Mouse (Mus musculus) kidney, embryonic 16.5 days (tissue): ENCODE results near the gene Fam234a. TPM values are rescaled to one million over a fixed set of nuclear protein-coding genes. Genes with fewer than 3 reads are reported as not detected.
"Not testable (repeated sequence)": the region's sequence is repeated elsewhere in the genome, so short reads cannot be mapped to it uniquely, and the experiment has no call there.

Source experiments
- ATAC-seq: fragments of 200-750 bp; cut with Nextera tagmentation; 2 replicates; pipeline ENCODE4 v1.8.0; 2017; ENCODE audit warnings: moderate TSS enrichment; ENCODE audit not compliant: low FRiP score, low TSS enrichment
- H3K27ac ChIP-seq: fragments of 300-500 bp; sonication (generic); 2 replicates; pipeline ENCODE4 v1.5.1; 2014; ENCODE audit warnings: low read length
- H3K27me3 ChIP-seq: fragments of 300-500 bp; sonication (generic); 2 replicates; pipeline ENCODE4 v1.6.1; 2014; ENCODE audit warnings: low read length, control low read depth, mixed read lengths; ENCODE audit not compliant: insufficient read depth
- H3K36me3 ChIP-seq: fragments of 300-500 bp; sonication (generic); 2 replicates; pipeline ENCODE4 v1.6.1; 2014; ENCODE audit warnings: low read length, control low read depth, mixed read lengths; ENCODE audit not compliant: insufficient read depth
- H3K4me1 ChIP-seq: fragments of 300-500 bp; sonication (generic); 2 replicates; pipeline ENCODE4 v1.6.1; 2014; ENCODE audit warnings: low read length, control low read depth, mixed read lengths; ENCODE audit not compliant: insufficient read depth
- H3K4me2 ChIP-seq: fragments of 300-500 bp; sonication (generic); replicated peaks from 2 replicates; pipeline ENCODE4 v1.6.1; 2014; ENCODE audit warnings: low read depth, low read length
- H3K4me3 ChIP-seq: fragments of 300-500 bp; sonication (generic); 2 replicates; pipeline ENCODE4 v1.5.1; 2014; ENCODE audit warnings: mild to moderate bottlenecking, low read length
- H3K9ac ChIP-seq: fragments of 300-500 bp; sonication (generic); replicated peaks from 2 replicates; pipeline ENCODE4 v1.6.1; 2014; ENCODE audit warnings: low read length
- H3K9me3 ChIP-seq: fragments of 300-500 bp; sonication (generic); 2 replicates; pipeline ENCODE4 v1.6.1; 2016; ENCODE audit warnings: low read length, control low read depth
- WGBS: fragments of 180-500 bp; shearing (Covaris S2); extraction: QIAGEN DNeasy Blood & Tissue Kit; methylation state at CpG from one replicate; pipeline ENCODE4 v1.1.7; 2014; 5-methylcytosine and 5-hydroxymethylcytosine counted together
- polyA plus RNA-seq: library from polyadenylated mRNA; unstranded; fragments of >200 nt; fragmentation: Nextera tagmentation; extraction: Ambion mirVana; gene quantifications from 2 replicates; pipeline ENCODE4 v1.2.1, GENCODE M21; 2015

Gene Fam234a
- polyA plus RNA-seq, 1 experiment from 2014 or later: 74.3 TPM

DNA sequence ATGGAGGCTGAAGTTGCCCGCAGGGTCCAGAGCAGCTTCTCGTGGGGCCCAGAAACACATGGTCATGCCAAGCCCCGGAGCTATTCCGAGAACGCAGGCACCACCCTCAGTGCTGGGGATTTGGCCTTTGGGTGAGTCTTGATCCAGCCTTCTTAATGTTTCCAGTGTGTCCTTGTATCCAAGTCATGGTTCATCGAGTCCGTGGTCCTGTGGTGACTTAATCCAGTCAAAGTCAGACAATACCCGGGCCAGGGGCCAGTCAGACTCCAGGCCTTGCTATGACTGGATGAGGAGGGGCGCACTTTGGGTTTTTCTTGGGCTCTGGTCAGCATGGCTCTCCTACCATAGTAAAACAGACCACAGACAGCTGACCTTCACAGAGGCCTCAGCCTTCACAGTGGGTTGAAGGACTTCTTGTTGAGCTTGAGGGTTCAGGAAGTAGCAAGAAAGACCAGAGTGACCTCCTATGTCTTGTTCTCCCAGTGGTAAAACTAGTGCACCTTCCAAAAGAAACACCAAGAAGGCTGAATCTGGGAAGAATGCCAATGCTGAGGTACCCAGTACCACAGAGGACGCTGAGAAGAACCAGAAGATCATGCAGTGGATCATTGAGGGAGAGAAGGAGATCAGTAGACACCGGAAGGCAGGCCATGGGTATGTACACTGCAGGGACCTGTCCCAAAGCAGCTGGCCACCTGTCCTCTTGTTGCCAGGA lies 55.8 kb downstream of the Fam234a start:
- no peak overlapping the region for H3K27ac ChIP-seq
- WGBS: 94% methylated on average over 11 of the region's 11 CpGs
- H3K9me3 ChIP-seq: no peaks in the 10 kb centered on the region
- no peak overlapping the region for H3K4me3 ChIP-seq
- H3K27me3 ChIP-seq: no peaks in the 10 kb centered on the region
- no peak for ATAC-seq
- H3K4me1 ChIP-seq: no peaks in the 10 kb centered on the region
- H3K4me2 ChIP-seq: no peak overlapping the region
- H3K9ac ChIP-seq: no peak overlapping the region
- H3K36me3 ChIP-seq: peaks cover 61% of the 10 kb centered on the region

DNA sequence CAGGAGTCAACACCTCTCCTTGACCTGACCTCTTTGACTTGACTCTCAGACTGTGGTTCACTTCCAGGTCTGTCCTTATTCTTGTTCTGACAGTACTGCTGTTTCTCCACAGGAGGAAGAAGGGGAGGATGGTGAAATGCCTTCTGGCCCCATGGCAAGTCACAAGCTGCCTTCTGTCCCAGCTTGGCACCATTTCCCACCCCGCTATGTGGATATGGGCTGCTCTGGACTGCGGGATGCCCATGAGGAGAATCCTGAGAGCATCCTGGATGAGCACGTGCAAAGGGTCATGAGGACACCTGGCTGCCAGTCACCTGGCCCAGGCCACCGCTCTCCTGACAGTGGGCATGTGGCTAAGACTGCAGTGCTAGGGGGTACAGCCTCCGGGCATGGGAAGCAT lies 56.5 kb downstream of the Fam234a start:
- ATAC-seq: no peak
- H3K4me1 ChIP-seq: no peaks in the 10 kb centered on the region
- no peaks in the 10 kb centered on the region for H3K27me3 ChIP-seq
- WGBS: 97% methylated on average over 5 of the region's 5 CpGs
- peaks cover 62% of the 10 kb centered on the region for H3K36me3 ChIP-seq
- no peak overlapping the region for H3K4me3 ChIP-seq
- no peak overlapping the region for H3K27ac ChIP-seq
- H3K9me3 ChIP-seq: no peaks in the 10 kb centered on the region
- no peak overlapping the region for H3K9ac ChIP-seq
- H3K4me2 ChIP-seq: no peak overlapping the region

DNA sequence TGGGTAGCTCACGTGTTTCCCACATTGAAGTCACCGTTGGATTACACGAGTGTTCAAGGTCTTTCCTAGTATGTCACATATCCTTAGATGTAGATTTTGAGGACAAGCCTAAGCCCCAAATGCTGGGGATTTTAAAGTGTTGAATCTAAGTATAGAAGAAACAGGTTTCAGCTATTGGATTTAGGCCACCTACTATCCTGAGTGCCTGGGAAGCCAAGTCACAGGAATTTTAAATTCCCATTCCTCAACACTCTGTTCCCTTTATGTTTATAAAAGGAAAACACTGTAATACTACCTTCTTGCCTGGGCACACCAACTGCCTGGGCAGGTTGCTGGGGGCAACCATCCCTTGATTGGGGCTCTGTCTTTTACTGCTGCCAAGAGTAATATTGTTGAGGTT lies 62.9 kb downstream of the Fam234a start:
- H3K27me3 ChIP-seq: no peaks in the 10 kb centered on the region
- no peak overlapping the region for H3K4me3 ChIP-seq
- H3K4me2 ChIP-seq: no peak overlapping the region
- H3K27ac ChIP-seq: no peak overlapping the region
- H3K36me3 ChIP-seq: peaks cover 37% of the 10 kb centered on the region
- ATAC-seq: no peak
- no peak overlapping the region for H3K9ac ChIP-seq
- H3K4me1 ChIP-seq: no peaks in the 10 kb centered on the region
- WGBS: 98% methylated on average over 3 of the region's 3 CpGs
- H3K9me3 ChIP-seq: no peaks in the 10 kb centered on the region; the same call in 1 of the 2 replicates

DNA sequence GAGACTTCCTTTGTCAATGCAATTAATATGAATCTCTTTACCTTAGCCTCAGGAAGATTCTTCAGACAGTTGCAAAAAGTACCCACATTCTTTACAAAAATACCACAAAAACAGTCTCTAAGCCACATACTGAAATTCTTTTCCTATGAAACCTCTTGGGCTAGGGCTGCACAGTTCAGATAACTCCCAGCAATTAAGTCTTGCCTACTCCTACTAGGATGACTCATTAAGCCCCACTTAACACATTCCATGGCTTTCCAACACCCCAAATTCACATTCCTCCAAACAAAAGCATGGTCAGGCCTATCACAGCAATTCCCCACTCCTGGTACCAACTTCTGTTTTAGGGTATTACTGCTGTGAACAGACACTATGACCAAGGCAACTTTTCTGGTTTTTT lies 65.4 kb downstream of the Fam234a start:
- no peak for ATAC-seq
- H3K9ac ChIP-seq: no peak overlapping the region
- H3K27me3 ChIP-seq: no peaks in the 10 kb centered on the region
- no peaks in the 10 kb centered on the region for H3K4me1 ChIP-seq
- peaks cover 38% of the 10 kb centered on the region for H3K36me3 ChIP-seq
- no peaks in the 10 kb centered on the region; the same call in 1 of the 2 replicates for H3K9me3 ChIP-seq
- no peak overlapping the region for H3K27ac ChIP-seq
- no peak overlapping the region for H3K4me2 ChIP-seq
- H3K4me3 ChIP-seq: no peak overlapping the region

DNA sequence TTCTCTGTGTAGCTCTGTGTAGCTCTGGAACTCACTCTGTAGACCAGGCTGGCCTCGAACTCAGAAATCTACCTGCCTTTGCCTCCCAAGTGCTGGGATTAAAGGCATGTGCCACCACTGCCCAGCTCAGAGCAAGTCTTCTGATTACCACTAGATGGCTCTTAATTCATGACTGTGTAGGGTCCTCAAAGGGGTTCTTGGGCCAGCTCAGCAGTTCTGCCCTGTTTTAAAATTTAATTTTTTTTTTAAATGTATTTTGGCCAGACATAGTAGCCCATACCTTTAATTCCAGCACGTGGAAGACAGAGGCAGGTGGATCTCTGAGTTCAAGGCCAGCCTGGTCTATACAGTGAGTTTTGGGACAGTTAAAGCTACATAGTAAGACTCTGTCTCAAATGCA lies 68.8 kb downstream of the Fam234a start:
- not testable (repeated sequence) for H3K4me1 ChIP-seq, ATAC-seq, H3K27me3 ChIP-seq, H3K27ac ChIP-seq, H3K4me3 ChIP-seq, H3K4me2 ChIP-seq, H3K9me3 ChIP-seq, H3K9ac ChIP-seq
- H3K36me3 ChIP-seq: peaks cover 25% of the 10 kb centered on the region
- 83% methylated on average over 2 of the region's 2 CpGs for WGBS

DNA sequence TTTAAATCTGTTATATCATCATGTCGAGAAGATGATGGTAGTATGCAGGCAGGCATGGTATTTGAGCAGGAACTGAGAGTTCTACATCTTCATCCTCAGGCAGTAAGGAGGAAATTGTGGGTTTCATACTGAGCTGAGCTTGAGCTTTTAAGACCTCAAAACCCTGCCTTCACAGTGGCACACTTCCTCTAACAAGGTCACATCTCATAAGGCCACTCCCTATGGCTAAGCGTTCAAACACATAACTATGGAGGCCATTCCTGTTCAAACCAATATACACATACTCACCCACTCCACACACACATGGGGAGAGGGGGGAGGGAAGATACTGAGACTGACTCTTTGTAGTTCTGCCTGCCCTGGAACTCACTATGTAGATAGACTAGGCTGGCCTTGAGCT lies 76.0 kb downstream of the Fam234a start:
- Histone ChIP-seq H3K4me3 (no peak overlapping the region), H3K9me3 (no peaks in the 10 kb centered on the region), H3K4me1 (peaks cover 3% of the 10 kb centered on the region; the same call in 1 of the 2 replicates), H3K4me2 (no peak overlapping the region), H3K9ac (no peak overlapping the region), H3K27me3 (no peaks in the 10 kb centered on the region), H3K27ac (no peak overlapping the region), H3K36me3 (no peaks in the 10 kb centered on the region; the same call in 1 of the 2 replicates)
- 91% methylated on average over 2 of the region's 2 CpGs for WGBS
- ATAC-seq: no peak

DNA sequence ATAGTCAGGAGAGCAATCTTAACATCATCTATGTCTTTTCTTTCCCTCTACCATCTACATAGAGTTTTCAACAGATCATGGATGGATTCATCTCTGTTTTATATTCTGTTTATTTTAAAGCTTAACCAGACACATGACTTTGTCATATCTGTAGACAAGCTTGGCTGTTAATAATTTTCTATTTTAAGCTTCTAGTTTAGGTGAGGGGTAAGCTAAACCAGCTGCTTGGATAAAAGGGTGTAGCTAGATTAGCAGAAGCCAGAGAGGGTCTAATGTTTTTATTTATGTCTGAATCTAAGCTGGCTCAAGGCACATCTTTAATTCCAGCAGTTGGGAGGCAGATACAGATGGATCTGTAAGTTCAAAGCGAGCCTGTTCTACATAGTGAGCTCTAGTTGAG lies 81.3 kb downstream of the Fam234a start:
- WGBS: 94% methylated on average over 1 of the region's 1 CpGs
- no peaks in the 10 kb centered on the region for H3K27me3 ChIP-seq
- peaks cover 3% of the 10 kb centered on the region; the same call in 1 of the 2 replicates for H3K4me1 ChIP-seq
- no peak overlapping the region for H3K4me3 ChIP-seq
- ATAC-seq: no peak
- H3K27ac ChIP-seq: no peak overlapping the region
- no peaks in the 10 kb centered on the region; the same call in 1 of the 2 replicates for H3K36me3 ChIP-seq
- H3K9ac ChIP-seq: no peak overlapping the region
- no peaks in the 10 kb centered on the region for H3K9me3 ChIP-seq
- no peak overlapping the region for H3K4me2 ChIP-seq

Other genes starting within 250 kb of the Fam234a start
- gene Rab11fip3, start 174.7 kb downstream of the Fam234a start, polyA plus RNA-seq: 30.7 and 41.0 TPM in 2 replicates
- gene Decr2, start 153.9 kb downstream of the Fam234a start, polyA plus RNA-seq: 46.9 and 52.3 TPM in 2 replicates
- 103 and 112 TPM in 2 replicates for gene Nme4, start 148.6 kb downstream of the Fam234a start, polyA plus RNA-seq
- 6.5 and 7.1 TPM in 2 replicates for gene Tmem8, start 130.9 kb downstream of the Fam234a start, polyA plus RNA-seq
- gene Mrpl28, start 120.7 kb downstream of the Fam234a start, polyA plus RNA-seq: 216 and 238 TPM in 2 replicates
- 8.3 and 11.7 TPM in 2 replicates for gene Axin1, start 105.6 kb downstream of the Fam234a start, polyA plus RNA-seq
- gene Pdia2, start 45.2 kb downstream of the Fam234a start, polyA plus RNA-seq: 0.52 and 0.89 TPM in 2 replicates
- gene Rgs11, start 41.3 kb downstream of the Fam234a start, polyA plus RNA-seq: 17.7 and 19.4 TPM in 2 replicates
- 6.4 TPM in 2 replicates for gene Arhgdig, start 36.5 kb downstream of the Fam234a start, polyA plus RNA-seq
- gene Luc7l, start 8.7 kb upstream of the Fam234a start, polyA plus RNA-seq: 97.7 and 108 TPM in 2 replicates
- 1.7 and 2.4 TPM in 2 replicates for gene Neurl1b, start 170.6 kb upstream of the Fam234a start, polyA plus RNA-seq